Mouse (Mus musculus): ENCODE results near the gene Plch2. TPM values are rescaled to one million over a fixed set of nuclear protein-coding genes. Genes with fewer than 3 reads are reported as not detected.

Gene Plch2
- total RNA-seq, 2 experiments from 2014 or later: 0.17 TPM; not detected in 1

GRCm38 (mm10) chr4:155075813-155076212 is 19.2 kb upstream of the Plch2 start:
- no peak for DNase-seq
- intact Hi-C loops (cut with DNase I): no loop called here

DNA sequence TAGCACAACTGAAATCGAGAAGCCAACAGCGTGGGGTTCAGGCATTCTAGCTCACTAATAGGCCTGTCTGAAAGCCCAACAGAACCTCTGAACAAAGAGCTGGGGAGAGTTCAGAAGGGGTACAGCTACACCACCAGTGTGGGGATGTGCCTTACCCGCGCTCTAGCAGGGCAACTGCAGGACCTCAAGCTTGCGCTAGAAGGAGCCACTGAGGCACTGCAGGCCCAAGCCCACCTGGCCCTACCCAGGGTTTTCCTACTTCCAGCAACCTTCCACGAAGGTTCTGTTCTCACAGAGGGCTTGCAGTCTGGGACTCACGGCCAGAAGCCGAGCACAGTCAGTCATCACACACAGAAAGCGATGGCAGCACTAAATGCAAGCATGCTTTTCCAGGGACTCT is 18.6 kb upstream of the Plch2 start:
- intact Hi-C loops (cut with DNase I): no loop called here

GRCm38 (mm10) chr4:155074418-155074817 is 17.8 kb upstream of the Plch2 start:
- intact Hi-C loops (cut with DNase I): no loop called here
- no peak for DNase-seq

More for the DNA sequence above, 18.6 kb upstream of the Plch2 start:
- DNase-seq: no peak

DNA sequence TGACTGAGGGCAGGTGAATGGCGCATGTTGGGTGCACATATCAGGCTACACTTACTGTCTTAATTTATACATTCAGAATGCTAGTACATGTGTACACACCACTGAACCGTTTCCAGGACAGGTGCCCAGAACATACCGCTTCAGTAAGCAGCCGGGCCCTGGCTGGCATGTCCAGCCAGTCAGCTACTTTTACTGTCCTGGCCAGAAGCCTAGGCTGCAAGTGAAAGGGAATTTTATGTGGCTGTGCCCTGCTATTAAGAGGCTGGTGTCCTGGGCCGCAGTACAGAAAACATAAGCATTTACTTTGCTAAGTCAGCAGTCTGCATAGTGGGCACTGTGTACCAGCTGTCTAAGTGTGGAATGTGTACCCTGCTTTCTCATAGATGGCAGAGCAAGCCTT is 14.3 kb upstream of the Plch2 start:
- DNase-seq: no peak
- intact Hi-C loops (cut with DNase I): no loop called here

GRCm38 (mm10) chr4:155070199-155070598 is 13.6 kb upstream of the Plch2 start:
- intact Hi-C loops (cut with DNase I): no loop called here
- DNase-seq: no peak

DNA sequence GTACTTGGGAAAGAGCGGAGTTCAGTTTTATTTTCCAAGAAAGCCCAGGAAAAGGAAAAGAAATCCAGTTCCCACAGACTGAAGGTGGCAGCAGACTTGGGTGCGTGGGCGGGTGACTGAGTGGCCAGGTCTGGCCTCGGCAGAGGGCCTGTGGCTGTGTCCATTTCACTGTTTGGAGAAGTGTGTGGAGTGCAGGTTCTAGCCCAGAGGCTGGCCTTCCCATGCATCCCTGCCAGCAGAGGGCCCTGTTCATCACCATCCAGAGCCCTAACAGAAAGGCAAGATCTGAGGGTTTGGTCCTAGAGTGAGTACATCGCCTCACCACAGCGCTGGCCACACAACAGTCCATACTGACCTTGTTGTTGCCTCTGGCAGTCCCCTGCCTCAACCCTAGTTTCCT is 12.6 kb upstream of the Plch2 start:
- DNase-seq: no peak
- intact Hi-C loops (cut with DNase I): loop anchor here (5.0 kb wide), 1 partner anchor 87 kb away; no protein-coding TSS in a partner anchor

GRCm38 (mm10) chr4:155068357-155068972 is 11.9 kb upstream of the Plch2 start:
- DNase-seq: no peak
- intact Hi-C loops (cut with DNase I): loop anchor here (5.0 kb wide), 1 partner anchor 86 kb away; no protein-coding TSS in a partner anchor

- intact Hi-C loops (cut with DNase I): loop anchor here (5.0 kb wide), 1 partner anchor 85 kb away; no protein-coding TSS in a partner anchor
Measured at GRCm38 (mm10) chr4:155066834-155067522, 10.4 kb upstream of the Plch2 start, which contains the start of gene Pex10. Pex10 (plus strand) TSS chr4:155067016.

DNA sequence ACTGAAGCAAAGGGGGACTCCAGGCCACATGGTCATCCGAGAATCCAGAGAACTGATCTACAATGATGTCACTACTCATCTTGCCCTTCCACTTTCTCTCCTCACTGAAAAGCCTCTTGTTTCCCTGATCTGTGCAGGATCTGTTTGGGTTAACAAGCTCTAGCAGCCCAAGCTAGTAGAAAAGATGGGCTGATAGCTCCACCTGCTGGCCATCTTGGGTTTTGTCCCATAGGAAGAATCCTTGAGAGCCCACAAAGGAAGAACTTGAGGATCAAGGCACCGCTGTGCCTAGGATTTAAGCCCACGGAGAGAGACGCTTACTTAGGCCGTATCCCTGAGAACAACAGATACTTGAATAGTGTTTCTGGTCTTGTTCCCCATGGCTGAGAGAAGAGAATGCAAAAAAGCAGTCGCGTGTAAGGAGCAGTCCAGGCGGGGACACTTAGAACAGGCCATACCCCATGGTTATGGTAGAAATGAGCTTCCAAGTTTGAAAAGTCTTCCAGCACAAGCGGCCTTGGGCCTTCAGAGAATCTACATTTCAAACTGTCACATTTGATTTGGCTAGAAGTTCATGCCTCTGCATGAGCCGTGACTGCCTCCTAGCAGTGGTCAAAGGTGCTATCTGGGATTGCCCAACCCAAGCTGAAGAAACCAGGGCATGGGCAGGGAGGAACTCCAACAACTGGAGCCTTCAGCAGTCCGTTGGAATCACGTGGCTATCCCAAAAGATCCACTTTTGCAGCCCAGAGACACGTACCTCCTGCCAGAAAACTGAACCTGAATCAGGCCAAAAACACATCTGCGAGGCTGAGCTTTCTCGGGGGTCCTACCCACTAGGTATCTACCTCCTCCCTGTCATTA is 9.6 kb upstream of the Plch2 start:
- peak; percentile 84 to 91 for DNase-seq
- intact Hi-C loops (cut with DNase I): loop anchor here (1.0 to 5.0 kb wide), 3 partner anchors 84 to 189 kb away; no protein-coding TSS in a partner anchor

More at GRCm38 (mm10) chr4:155066834-155067522, 10.4 kb upstream of the Plch2 start, which contains the start of gene Pex10:
- peak; percentile 98 to 99 for DNase-seq

GRCm38 (mm10) chr4:155064474-155064873 is 7.9 kb upstream of the Plch2 start:
- intact Hi-C loops (cut with DNase I): no loop called here
- no peak for DNase-seq

- DNase-seq: no peak
- intact Hi-C loops (cut with DNase I): no loop called here
Measured at GRCm38 (mm10) chr4:155063895-155064294, 7.3 kb upstream of the Plch2 start.

DNA sequence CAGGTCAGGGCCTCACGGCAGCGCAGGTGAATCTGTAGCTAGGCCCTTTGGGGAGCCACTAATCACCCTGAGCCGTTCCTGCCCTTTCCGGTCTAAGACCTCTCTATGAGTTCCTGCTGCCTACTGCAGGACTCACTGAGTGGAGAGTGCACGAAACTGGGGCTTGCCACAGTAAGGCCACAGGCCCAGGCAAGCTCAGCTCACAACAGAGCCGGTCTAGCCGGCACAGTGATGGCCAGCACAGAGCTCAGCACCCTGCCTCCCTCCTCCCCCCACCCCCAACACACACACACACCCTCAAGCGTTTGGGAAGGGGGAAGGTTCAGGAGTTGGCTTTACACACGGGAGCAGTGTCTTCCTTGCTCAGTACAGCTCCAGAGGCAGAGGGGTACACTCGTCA is 1.7 kb upstream of the Plch2 start:
- intact Hi-C loops (cut with DNase I): no loop called here
- DNase-seq: no peak

DNA sequence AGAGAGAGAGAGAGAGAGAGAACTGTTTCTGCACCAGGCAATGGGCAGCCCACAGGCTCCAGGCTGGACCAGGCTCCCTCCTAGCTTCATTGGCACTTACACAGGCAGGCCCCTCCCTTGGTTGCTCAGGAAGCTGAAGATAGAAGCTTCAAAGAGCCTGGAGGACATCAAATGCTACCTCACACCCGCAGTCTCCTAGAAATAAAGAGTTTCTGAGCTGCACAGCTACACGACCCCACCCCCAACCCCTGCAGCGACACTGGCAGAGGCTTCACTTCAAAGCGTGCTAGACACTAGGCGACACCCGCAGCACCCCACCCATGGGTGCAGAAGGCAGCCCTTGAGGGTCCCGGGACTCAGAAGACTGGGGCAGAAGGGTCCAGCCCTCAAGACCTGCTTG is 6.5 kb downstream of the Plch2 start:
- intact Hi-C loops (cut with DNase I): no loop called here

GRCm38 (mm10) chr4:155046636-155047035 is 9.9 kb downstream of the Plch2 start:
- intact Hi-C loops (cut with DNase I): no loop called here
- DNase-seq: no peak

More for the DNA sequence above, 6.5 kb downstream of the Plch2 start:
- no peak for DNase-seq

- intact Hi-C loops (cut with DNase I): loop anchor here (5.0 kb wide), 1 partner anchor 46 kb away; no protein-coding TSS in a partner anchor
- no peak for DNase-seq
Measured at GRCm38 (mm10) chr4:155043289-155043625, 13.3 kb downstream of the Plch2 start.

DNA sequence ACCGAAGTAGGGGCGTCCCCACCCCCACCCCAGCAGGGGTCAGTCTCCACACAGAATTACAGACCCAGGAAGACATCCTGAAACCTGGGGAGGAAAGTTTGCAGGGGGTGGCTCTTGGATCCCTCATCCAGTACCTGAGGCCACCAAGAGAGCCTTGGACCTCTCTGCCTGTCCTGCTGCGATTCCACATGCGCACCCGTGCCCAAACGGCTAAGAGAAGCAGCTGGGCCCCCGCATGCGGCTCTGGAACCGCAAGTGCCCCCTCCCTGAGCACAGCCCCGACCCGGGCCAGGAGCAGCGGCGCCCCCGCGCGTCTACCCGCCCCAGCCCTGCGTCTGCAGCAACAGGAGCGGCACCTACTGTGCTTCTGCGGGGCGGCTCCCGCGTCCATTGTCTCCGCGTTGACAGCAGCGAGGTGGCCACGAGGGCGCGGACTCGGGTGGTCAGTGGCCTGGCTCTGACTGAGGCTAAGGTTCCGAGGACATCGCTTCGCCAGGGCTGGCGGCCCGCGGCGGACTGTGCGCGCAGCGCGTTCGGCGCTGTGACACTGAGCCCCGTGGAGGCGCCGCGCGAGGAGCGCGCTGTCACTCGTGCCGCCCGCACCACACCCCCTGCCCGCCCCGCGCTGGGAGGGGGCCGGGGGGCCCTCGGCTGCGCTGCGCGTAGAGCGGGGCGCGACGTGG is 13.8 kb downstream of the Plch2 start:
- intact Hi-C loops (cut with DNase I): loop anchor here (5.0 kb wide), 1 partner anchor 45 kb away; no protein-coding TSS in a partner anchor
- no peak for DNase-seq

DNA sequence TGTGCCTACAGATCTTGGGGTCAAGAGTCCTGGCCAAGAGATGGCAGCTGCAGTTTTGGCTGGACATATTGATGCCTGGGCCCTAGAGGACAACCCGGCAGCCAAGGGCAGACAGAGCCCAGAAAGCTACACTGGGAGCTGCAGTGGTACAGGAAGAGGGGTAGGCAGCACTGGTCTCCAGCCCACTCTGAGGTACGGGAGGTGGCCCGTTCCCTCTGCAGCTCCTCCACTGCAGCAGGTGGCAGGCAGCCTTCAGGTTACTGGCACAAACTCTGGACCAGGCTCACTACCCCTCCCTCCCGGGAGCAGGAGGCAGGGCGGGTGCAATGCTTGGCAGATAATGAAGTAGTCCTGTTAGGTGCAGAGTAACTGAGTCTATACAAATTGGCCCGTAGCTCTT is 15.9 kb downstream of the Plch2 start:
- intact Hi-C loops (cut with DNase I): loop anchor here (5.0 kb wide), 1 partner anchor 43 kb away; no protein-coding TSS in a partner anchor
- no peak for DNase-seq

DNA sequence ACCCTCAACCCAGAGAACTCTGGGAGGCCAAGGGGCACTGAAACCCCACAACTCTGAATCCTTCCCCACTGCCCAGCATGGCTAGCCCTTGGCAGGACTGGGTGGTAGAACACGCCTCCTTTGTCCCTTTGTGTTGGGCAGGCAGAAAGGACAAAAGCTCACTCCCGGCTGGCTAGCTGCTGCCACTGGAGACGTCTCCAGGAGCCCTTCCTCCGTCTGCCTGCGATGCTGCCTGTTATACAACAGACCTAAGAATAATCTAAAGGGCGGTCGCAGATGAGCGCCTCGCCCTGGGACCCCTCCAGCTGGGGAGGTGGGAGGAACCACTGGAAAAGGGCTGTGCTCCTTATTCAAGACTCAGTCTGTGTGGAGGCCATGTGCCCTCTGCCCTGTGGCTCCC is 16.4 kb downstream of the Plch2 start:
- intact Hi-C loops (cut with DNase I): loop anchor here (5.0 kb wide), 1 partner anchor 43 kb away; no protein-coding TSS in a partner anchor
- DNase-seq: no peak

- intact Hi-C loops (cut with DNase I): no loop called here
- no peak for DNase-seq
Measured at GRCm38 (mm10) chr4:155034787-155035186, 21.8 kb downstream of the Plch2 start.

GRCm38 (mm10) chr4:155034202-155034601 is 22.4 kb downstream of the Plch2 start:
- DNase-seq: no peak
- intact Hi-C loops (cut with DNase I): no loop called here

All from heart, postnatal 14 days (tissue).